Mouse (Mus musculus): ENCODE measurements at regions not wholly inside any gene's neighbourhood (a gene's known extent, or its start where the extent isn't known, plus 50 kb on each side); places are given as distances from the start of the nearest gene placed in this dataset.

DNA sequence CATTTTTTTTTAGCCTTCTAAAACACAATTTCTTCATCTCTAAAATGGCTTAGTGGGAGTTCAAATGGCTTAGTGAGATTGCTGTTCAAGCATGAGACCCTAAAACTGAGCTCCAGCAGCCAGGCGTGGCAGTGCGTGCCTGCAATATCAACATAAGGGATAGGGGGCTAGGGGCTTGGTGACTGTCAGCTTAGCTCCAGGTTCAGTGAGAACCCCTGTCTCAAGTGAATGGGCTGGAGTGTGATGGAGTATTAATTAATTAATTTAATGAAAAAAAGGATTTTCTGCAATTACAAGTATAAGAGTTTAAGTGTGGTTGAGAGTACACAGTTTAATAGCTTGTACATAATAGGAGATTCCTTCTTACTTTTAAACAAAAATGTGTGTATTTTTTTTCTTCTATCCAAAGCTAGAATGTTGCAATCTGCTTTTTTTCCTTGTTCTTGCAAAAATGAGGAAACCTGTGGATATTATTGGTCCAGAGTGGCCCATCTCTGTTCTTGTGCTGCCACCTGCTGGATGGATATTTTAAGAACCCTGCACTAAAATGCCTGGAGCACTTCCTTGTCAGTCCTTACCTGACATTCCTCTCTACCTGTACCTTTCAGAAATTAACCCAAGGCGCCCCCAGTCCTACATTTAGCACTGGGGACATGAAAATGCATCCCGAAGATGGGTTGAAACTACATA is 54.0 kb upstream of the Usp47 start:
- no peaks in the 10 kb centered on the region for H3K9me3 ChIP-seq (replicated peaks)
- no peak overlapping the region for H3K4me2 ChIP-seq
- WGBS = 54% methylated on average over 4 of the region's 4 CpGs
- H3K27ac ChIP-seq = no peak overlapping the region
- no peaks in the 10 kb centered on the region for H3K4me1 ChIP-seq
- H3K27me3 ChIP-seq = 0 out of 2 replicates have a peak, but pooled peaks cover 2% of the 10 kb centered on the region
- no peak overlapping the region for H3K9ac ChIP-seq
- no peak overlapping the region for H3K4me3 ChIP-seq
- H3K36me3 ChIP-seq (ENCODE audit: poor library complexity, severe bottlenecking) = no peaks in the 10 kb centered on the region
- peak; percentile 63; the same call in 1 of the 2 replicates for ATAC-seq

DNA sequence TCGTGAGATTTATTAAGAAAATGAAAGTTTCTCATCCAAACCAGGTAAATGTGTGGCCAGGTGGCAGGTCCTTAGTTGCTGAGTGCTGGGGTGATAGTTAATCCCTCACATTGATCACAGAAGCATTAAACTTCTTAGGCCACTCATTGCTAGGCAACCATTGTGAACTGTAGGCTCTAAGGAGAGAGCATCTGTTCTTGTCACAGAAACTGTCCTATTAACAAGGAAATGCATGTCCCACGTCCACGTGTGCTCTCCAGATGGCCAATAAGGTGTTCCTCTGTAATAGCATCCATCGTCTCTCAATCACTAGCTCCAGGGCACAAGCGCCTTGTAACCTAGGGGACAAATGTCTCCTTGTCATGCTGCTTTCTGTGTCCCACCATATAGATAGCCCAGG is 55.0 kb upstream of the Usp47 start:
- Histone ChIP-seq H3K4me2 (no peak overlapping the region), H3K27me3 (0 out of 2 replicates have a peak, but pooled peaks cover 2% of the 10 kb centered on the region), H3K9me3 (replicated peaks) (no peaks in the 10 kb centered on the region), H3K9ac (no peak overlapping the region), H3K4me1 (no peaks in the 10 kb centered on the region), H3K27ac (no peak overlapping the region), H3K4me3 (no peak overlapping the region), H3K36me3 (ENCODE audit: poor library complexity, severe bottlenecking) (no peaks in the 10 kb centered on the region)
- ATAC-seq = no peak
- 47% methylated on average over 5 of the region's 5 CpGs for WGBS

DNA sequence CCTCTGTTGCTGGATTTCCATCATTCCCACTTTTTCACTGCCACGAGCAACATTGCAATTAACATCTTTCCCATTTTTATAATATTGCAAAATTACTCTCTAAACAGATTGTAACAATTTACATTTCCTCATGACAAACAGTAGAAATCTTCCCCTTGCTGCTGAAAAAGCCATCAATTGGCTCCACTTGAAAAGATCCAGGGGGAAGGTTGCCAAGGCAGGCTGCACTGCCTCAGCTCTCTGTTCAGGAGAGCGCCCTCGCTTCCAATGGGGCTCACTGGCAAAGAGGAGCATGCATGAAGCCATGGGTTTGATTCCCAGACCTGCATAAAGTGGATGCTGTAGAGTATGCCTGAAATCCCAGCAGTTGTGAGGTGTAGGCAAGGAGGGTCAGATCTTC is 56.6 kb upstream of the Usp47 start:
- no peak overlapping the region for H3K4me2 ChIP-seq
- no peak for ATAC-seq
- no peaks in the 10 kb centered on the region for H3K9me3 ChIP-seq (replicated peaks)
- no peaks in the 10 kb centered on the region for H3K4me1 ChIP-seq
- 78% methylated on average over 3 of the region's 3 CpGs for WGBS
- 0 out of 2 replicates have a peak, but pooled peaks cover under 1% of the 10 kb centered on the region for H3K27me3 ChIP-seq
- H3K4me3 ChIP-seq = no peak overlapping the region
- no peak overlapping the region for H3K9ac ChIP-seq
- H3K27ac ChIP-seq = no peak overlapping the region
- H3K36me3 ChIP-seq (ENCODE audit: poor library complexity, severe bottlenecking) = no peaks in the 10 kb centered on the region

DNA sequence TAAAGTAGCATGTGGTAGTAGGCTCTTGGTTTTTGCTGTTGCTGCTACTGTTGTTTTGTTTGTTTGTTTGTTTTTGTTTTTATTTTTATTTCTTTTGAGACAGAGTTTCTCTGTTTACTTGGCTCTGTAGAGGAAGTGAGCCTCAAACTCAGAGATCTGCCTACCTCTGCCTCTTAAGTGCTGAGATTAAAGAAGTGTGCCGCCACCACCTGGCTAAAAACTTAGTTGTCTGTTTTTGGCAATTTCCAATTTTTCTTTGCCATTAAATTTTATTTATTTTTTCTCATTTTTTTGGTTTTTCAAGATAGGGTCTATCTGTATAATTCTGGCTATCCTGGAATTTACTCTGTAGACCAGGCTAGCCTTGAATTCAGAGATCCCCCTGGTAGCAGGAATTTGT is 59.3 kb upstream of the Usp47 start:
- 97% methylated on average over 1 of the region's 1 CpGs for WGBS
- no peaks in the 10 kb centered on the region for H3K4me1 ChIP-seq
- H3K4me3 ChIP-seq = no peak overlapping the region
- no peaks in the 10 kb centered on the region for H3K36me3 ChIP-seq (ENCODE audit: poor library complexity, severe bottlenecking)
- no peak overlapping the region for H3K4me2 ChIP-seq
- no peak overlapping the region for H3K27ac ChIP-seq
- H3K9ac ChIP-seq = no peak overlapping the region
- no peaks in the 10 kb centered on the region for H3K9me3 ChIP-seq (replicated peaks)
- ATAC-seq = no peak
- no peaks in the 10 kb centered on the region for H3K27me3 ChIP-seq

DNA sequence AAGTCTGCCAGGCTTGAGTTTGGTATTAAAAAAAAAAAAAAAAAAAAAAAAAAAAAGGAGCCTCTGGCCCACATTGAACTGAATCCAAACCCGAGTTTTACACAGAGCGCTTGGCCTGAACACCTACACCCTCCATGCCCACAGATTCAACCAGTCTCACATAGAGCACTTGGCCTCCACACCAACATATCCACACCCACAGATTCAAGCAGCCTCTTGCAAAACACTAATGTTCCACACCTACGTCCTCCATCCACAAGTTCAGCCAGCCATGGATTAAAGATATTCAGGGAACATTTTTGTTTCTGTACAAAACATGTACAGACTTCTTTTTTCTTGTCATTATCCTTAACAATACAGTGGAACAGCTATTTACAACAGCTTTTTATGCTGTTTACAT is 63.3 kb upstream of the Usp47 start:
- Histone ChIP-seq H3K27me3 (no peaks in the 10 kb centered on the region), H3K9me3 (replicated peaks) (no peaks in the 10 kb centered on the region), H3K9ac (no peak overlapping the region), H3K4me1 (no peaks in the 10 kb centered on the region), H3K27ac (no peak overlapping the region), H3K4me3 (no peak overlapping the region), H3K4me2 (no peak overlapping the region), H3K36me3 (ENCODE audit: poor library complexity, severe bottlenecking) (no peaks in the 10 kb centered on the region)
- no peak for ATAC-seq
- WGBS = 82% methylated on average over 3 of the region's 3 CpGs

DNA sequence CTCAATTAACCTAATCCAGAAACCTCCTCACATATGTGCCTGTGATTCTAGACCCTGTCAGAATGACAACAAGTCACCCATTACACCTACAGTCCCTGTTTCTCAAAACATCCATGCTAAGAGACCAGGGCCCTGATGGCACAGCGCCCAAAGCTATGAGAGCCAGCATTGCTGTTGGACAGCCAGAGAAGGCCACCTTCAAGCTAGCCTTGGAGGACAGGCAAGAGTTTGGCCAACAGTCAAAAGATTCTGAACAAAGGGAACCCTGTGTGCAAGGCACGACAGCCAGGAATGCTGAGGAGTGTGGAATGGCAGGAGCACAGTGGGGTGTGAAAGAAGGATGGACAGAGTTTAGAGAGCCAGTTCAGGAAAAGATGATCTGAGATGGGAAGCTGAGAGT is 66.6 kb upstream of the Usp47 start:
- H3K4me2 ChIP-seq = no peak overlapping the region
- no peak overlapping the region for H3K9ac ChIP-seq
- 72% methylated on average over 2 of the region's 2 CpGs for WGBS
- H3K27me3 ChIP-seq = no peaks in the 10 kb centered on the region
- H3K27ac ChIP-seq = no peak overlapping the region
- no peak overlapping the region for H3K4me3 ChIP-seq
- no peak for ATAC-seq
- H3K36me3 ChIP-seq (ENCODE audit: poor library complexity, severe bottlenecking) = no peaks in the 10 kb centered on the region
- no peaks in the 10 kb centered on the region for H3K9me3 ChIP-seq (replicated peaks)
- H3K4me1 ChIP-seq = no peaks in the 10 kb centered on the region

DNA sequence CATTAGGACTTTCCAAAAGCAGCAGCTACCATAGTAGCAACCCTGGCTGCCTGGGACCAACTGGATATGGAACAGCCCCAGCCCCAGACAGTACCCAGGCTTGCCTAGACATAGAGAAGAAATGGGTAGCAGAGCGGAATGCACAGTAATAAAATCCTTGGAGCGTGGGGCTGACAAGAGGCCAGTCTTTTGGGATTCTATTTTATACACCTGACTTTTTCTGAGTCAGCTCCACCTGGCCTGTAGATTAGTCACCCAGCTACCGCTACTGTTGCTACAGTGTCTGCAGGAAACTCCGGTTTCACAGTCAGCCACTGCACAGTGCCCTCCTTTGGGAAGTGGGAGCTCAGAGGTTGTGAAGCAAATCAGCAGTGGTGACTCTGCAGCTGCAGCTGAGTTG is 83.7 kb upstream of the Usp47 start:
- no peak overlapping the region for H3K4me2 ChIP-seq
- H3K4me3 ChIP-seq = no peak overlapping the region
- H3K27ac ChIP-seq = no peak overlapping the region
- no peaks in the 10 kb centered on the region for H3K36me3 ChIP-seq (ENCODE audit: poor library complexity, severe bottlenecking)
- WGBS = 93% methylated on average over 4 of the region's 4 CpGs
- ATAC-seq = no peak
- H3K9ac ChIP-seq = no peak overlapping the region
- H3K27me3 ChIP-seq = no peaks in the 10 kb centered on the region
- H3K4me1 ChIP-seq = no peaks in the 10 kb centered on the region
- no peaks in the 10 kb centered on the region for H3K9me3 ChIP-seq (replicated peaks)

DNA sequence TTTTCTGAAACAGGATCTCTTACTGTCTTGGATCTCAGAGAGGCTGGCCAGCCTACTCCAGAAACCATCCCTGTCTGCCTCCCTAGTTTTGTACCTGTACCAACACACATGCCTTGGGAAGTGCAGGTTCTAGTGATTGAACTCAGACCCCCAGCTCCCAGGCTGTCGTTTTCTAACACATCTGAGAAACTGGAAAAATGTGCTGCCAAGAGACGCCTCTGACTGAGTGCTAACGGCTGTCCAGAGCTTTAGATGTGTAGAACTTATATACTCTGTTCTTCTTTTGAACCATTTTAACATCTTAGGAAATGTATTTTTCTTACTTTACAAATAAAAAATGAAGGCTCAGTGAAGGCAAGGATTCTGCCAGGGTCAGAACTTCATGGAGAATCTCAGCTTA is 85.8 kb upstream of the Usp47 start:
- WGBS = 87% methylated on average over 3 of the region's 3 CpGs
- no peak overlapping the region for H3K9ac ChIP-seq
- H3K4me1 ChIP-seq = no peaks in the 10 kb centered on the region
- no peaks in the 10 kb centered on the region for H3K9me3 ChIP-seq (replicated peaks)
- H3K27ac ChIP-seq = no peak overlapping the region
- H3K4me2 ChIP-seq = no peak overlapping the region
- no peak for ATAC-seq
- no peak overlapping the region for H3K4me3 ChIP-seq
- no peaks in the 10 kb centered on the region for H3K36me3 ChIP-seq (ENCODE audit: poor library complexity, severe bottlenecking)
- no peaks in the 10 kb centered on the region for H3K27me3 ChIP-seq

DNA sequence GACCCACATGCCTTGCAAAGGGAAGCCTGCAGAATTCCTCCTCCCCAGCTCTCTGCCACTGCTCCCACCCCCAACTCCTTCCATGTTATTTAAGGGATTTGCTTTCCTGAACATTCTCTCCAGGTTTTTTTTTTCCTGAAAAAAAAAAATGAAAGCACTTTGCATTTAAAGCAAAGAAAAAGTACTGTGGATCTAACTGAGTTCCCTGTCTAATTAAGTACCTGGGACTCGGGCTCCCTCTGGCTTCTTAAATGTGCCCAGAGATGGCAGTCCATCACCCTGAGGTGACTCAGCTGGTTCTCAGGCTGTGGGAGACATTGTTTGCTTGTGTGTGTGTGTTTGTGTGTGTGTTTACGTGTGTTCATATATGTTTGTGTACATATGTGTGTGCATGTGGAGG is 86.2 kb upstream of the Usp47 start:
- WGBS = 88% methylated on average over 2 of the region's 2 CpGs
- no peak for ATAC-seq

DNA sequence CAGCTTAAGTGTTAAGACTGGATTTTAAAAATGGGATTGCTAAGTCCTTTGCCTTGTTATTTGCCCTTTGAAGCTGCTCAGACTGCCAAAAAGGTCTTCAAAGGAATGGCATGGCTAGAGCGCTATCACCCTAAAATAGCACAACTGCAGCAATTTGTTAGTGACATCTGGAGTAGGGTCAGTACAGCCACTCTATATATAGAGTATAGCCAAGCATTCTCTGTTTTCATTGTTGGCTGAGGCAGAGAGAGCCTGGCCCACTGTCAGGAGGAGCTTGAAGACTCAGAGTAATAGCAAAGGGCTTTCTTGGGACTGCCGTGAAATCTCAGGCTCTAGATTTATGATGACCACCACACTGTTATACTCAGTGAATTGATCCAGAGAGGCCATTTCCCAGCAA is 90.6 kb upstream of the Usp47 start:
- H3K36me3 ChIP-seq (ENCODE audit: poor library complexity, severe bottlenecking) = no peaks in the 10 kb centered on the region
- H3K4me1 ChIP-seq = no peaks in the 10 kb centered on the region
- H3K4me3 ChIP-seq = no peak overlapping the region
- H3K27me3 ChIP-seq = no peaks in the 10 kb centered on the region
- ATAC-seq = no peak
- no peak overlapping the region for H3K4me2 ChIP-seq
- no peak overlapping the region for H3K27ac ChIP-seq
- 93% methylated on average over 2 of the region's 2 CpGs for WGBS
- no peaks in the 10 kb centered on the region for H3K9me3 ChIP-seq (replicated peaks)
- H3K9ac ChIP-seq = no peak overlapping the region

More for the DNA sequence above, 86.2 kb upstream of the Usp47 start:
- Histone ChIP-seq H3K9ac (no peak overlapping the region), H3K4me3 (no peak overlapping the region), H3K27me3 (no peaks in the 10 kb centered on the region), H3K4me2 (no peak overlapping the region), H3K36me3 (ENCODE audit: poor library complexity, severe bottlenecking) (no peaks in the 10 kb centered on the region), H3K4me1 (no peaks in the 10 kb centered on the region), H3K27ac (no peak overlapping the region), H3K9me3 (replicated peaks) (no peaks in the 10 kb centered on the region)

DNA sequence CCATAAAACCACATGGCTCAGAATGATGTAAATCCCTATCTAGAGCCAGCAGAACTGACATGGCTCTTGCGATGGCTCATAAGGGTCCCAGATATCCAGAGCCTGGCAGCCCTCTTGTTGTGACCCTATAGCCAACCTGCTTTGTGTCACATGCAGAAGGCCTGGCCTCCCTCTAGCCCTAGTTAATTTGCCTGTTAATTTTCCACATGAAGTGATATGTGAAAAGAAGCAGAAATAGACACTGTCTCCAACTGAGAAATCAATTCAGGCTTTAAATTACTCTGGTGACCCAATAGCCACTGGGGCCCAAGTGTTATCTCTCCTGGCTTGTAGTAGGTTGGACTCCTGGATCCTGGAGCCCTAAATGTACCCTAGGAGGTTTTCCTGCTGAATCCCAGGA is 103.3 kb upstream of the Usp47 start:
- Histone ChIP-seq H3K36me3 (ENCODE audit: poor library complexity, severe bottlenecking) (no peaks in the 10 kb centered on the region), H3K27ac (no peak overlapping the region), H3K27me3 (no peaks in the 10 kb centered on the region), H3K4me2 (no peak overlapping the region), H3K4me1 (no peaks in the 10 kb centered on the region), H3K9ac (no peak overlapping the region), H3K4me3 (no peak overlapping the region), H3K9me3 (replicated peaks) (no peaks in the 10 kb centered on the region)
- no peak for ATAC-seq
- WGBS = 67% methylated on average over 1 of the region's 1 CpGs

DNA sequence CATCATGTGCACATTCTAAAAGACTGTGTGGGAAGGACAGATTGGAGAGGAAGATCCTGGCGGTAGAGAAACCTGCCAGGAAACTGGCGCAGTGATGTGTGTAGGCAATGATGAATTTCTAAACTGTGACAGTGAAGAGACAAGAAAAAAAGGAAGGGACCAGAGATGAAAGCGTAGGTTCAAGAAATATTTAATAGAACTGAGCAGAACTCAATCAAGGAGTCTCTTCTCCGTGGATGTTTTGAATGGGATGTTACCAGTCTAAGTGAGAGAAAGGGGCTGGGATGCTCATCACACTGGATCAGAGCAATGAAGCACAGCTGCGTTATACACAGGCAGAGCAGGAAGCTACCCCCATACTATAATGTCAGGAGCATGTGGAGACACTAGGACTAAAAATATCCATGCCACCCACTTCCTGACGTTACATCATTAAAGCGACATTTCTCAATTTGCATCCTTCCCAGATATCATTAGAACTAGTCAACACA is 119.5 kb upstream of the Usp47 start:
- no peak overlapping the region for H3K9ac ChIP-seq
- no peak for ATAC-seq
- no peak overlapping the region for H3K4me2 ChIP-seq
- H3K27ac ChIP-seq = no peak overlapping the region
- H3K36me3 ChIP-seq (ENCODE audit: poor library complexity, severe bottlenecking) = no peaks in the 10 kb centered on the region
- H3K4me1 ChIP-seq = no peaks in the 10 kb centered on the region
- H3K9me3 ChIP-seq (replicated peaks) = peaks cover 14% of the 10 kb centered on the region; the same call in 1 of the 2 replicates
- WGBS = 92% methylated on average over 7 of the region's 7 CpGs
- H3K4me3 ChIP-seq = no peak overlapping the region
- no peaks in the 10 kb centered on the region for H3K27me3 ChIP-seq

DNA sequence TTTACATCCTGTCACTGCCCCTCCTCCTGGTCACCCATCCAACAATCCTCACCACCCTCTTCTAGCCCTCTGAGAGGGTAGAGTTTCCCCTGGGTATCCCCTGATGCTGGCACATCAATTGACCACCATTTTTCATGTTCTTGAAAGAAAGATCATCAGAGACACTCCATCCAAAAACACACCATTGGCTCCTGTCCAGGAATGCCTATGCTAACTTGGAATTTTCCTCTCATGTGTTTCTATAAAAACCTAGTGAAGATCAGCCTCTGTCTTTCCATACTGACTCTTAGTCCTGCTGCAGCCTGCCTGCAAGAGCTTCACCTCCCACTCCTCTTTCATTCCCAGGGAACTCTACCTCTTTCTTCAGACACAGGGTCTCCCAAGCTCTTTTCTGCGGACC is 117.2 kb upstream of the Galnt18 start:
- ATAC-seq = no peak
- H3K27me3 ChIP-seq = peaks cover 6% of the 10 kb centered on the region
- H3K27ac ChIP-seq = no peak overlapping the region
- H3K4me2 ChIP-seq = no peak overlapping the region
- 93% methylated on average over 1 of the region's 1 CpGs for WGBS
- H3K36me3 ChIP-seq (ENCODE audit: poor library complexity, severe bottlenecking) = no peaks in the 10 kb centered on the region
- H3K9ac ChIP-seq = no peak overlapping the region
- peaks cover 14% of the 10 kb centered on the region; the same call in 1 of the 2 replicates for H3K9me3 ChIP-seq (replicated peaks)
- peaks cover 15% of the 10 kb centered on the region for H3K4me1 ChIP-seq
- no peak overlapping the region for H3K4me3 ChIP-seq
